Mouse (Mus musculus) myocyte (in vitro differentiated cells): ENCODE results near the gene Sdccag8.

Experiments
- E2F4 ChIP-seq: IDR thresholded peaks from one replicate; pipeline ENCODE4 v1.6.1; 2011; ENCODE audit warnings: mild to moderate bottlenecking, control low read depth, moderate library complexity; ENCODE audit not compliant: insufficient read depth
- POLR2A ChIP-seq: IDR thresholded peaks from one replicate; pipeline ENCODE4 v1.6.1; 2011; ENCODE audit warnings: low read depth, mild to moderate bottlenecking, control low read depth, moderate library complexity; ENCODE audit not compliant: insufficient read length
- POLR2AphosphoS2 ChIP-seq: IDR thresholded peaks from one replicate; pipeline ENCODE4 v1.6.1; 2011; ENCODE audit warnings: low read depth, control low read depth; ENCODE audit not compliant: insufficient read length
- USF1 ChIP-seq: IDR thresholded peaks from one replicate; pipeline ENCODE4 v1.6.1; 2011; ENCODE audit warnings: low read depth, mild to moderate bottlenecking, control low read depth, moderate library complexity

DNA sequence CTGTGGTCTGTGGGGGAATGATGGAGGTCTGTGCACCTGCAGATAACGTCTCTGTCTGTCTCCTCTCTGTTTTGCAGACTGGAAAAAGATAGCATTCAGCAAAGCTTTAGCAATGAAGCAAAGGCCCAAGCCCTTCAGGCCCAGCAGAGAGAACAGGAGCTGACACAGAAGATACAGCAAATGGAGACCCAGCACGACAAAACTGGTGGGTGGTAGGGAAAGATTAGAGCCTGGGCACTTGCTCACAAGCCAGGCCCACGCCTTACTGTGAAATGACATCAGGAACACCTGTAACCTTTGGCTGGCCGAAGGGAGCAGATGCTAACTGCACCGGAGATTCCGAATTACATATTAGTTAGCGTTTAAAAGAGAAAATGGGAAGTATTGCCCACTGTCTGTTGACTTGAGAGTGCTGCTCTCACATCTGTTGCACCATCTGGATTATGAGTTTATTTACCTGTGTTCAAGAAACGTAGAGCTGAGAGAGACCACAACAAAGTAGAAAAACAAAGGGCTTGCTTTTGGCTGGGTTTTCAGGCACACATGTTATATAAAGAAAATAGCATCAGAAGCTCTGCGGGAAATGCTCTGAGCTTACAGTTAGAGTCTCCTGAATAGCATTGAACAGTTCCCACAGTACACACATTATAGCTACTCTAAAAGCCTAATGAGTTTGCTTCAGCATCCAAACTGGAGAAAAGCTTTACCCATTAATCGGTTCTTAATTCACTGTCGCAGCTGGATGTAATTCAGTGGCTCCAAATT, 131.8 kb downstream of the Sdccag8 start:
- TF ChIP-seq POLR2A = no peak
- no peak for TF ChIP-seq E2F4
- no peak for TF ChIP-seq POLR2AphosphoS2
- TF ChIP-seq USF1 = no peak
